Mouse (Mus musculus): ENCODE measurements around the gene Nomo1.

DNA sequence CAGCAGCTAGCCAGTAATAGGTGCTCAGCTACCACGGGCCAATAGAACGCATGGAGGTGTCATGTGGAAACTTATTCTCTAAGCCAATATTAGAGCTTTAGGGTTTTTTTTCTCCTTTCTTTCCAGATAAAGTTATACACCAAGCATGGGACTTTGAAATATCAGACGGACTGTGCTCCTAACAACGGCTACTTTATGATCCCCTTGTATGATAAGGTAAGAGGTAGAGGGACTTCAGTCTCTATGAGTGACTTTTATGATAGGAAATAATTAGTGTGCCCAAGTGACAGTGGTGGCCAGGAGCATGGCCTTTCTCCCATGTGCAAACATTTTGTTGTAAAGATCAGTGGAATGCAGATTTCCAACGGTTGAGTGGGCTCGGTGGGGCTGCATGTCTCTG lies 3.9 kb downstream of the Nomo1 start:
- TF ChIP-seq POLR2A (IDR thresholded peaks at IDR 0.05; ENCODE audit: borderline replicate concordance, control insufficient read depth, low read depth, low read length) (no peak), CTCF (IDR thresholded peaks at IDR 0.05; ENCODE audit: control insufficient read depth, insufficient read depth, low read length) (no peak)

All from bone marrow, adult 2 months (tissue).